Mouse (Mus musculus): ENCODE measurements around the gene G6pd2.

G6pd2 gene

DNA sequence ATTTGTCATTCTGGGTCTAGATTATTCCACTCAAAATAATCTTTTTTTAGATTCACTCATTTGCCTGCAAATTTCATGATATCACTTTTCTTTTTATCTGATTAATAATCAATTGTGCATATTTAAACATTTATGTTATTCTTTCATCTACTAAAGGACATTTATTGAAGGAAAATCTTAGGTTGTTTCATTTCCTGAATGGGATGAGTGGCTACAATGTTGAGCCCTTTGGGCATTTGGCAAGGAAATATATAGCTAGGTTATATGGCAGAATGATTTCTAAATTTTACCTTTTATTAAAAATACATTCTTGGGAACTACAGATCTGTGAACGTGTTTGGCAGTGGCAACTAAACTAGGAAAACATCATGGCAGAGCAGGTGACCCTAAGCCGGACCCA lies at the start of gene G6pd2:
TSS of gene G6pd2 (plus strand) at position 301 of the 400 bp plus-strand sequence.
- DNase-seq (ENCODE audit: low read depth, low spot score), result no peak

DNA sequence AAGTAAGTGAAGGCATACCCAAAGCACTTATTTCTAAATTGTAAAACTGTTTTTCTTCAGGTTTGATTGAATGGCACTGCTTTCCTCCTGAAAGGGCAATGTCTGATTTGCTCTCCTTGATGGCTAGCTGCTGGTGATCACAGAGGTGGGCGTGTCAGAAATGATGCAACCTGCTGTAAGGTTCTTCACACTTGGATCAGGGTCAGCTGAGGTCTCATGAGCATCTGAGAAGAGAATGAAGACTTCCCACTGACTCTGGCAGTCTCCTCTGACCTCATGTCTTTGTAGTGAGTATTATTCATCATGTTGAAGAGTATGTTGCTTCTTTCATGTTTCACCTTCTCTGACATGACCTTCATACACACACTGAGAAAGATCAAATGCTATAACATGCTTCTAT lies 44.4 kb upstream of the G6pd2 start:
- DNase-seq (ENCODE audit: low read depth, low spot score), result peak; percentile 3

DNA sequence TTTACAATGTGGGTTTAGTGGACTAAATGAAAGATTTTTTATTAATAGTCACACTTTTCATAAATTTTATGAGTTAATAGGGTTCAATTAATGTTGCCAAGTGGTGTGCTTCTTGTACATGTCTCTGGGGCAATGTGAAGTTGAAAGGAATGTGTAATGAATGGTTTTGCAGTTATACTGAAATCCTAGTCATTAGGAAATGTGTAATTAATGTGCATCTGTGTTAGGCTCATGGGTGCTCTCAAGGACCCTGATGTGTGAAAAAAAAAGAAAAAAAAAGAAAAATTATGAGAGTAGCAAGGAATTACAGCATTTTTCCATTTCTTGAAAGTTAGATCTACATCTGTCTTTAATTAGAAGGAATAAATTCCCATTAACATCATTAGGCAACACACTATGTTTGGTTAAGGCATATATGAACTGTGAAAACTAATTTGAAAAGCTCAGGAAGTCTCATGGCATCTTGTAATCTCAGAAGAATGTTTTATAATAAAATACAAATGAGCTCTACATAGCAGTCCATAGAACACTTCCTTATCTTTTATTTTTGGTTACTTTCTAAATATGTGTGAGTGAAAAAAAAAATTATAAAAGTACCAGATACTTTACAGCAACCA lies 24.4 kb downstream of the G6pd2 start:
- no peak for DNase-seq (ENCODE audit: low read depth, low spot score)

DNA sequence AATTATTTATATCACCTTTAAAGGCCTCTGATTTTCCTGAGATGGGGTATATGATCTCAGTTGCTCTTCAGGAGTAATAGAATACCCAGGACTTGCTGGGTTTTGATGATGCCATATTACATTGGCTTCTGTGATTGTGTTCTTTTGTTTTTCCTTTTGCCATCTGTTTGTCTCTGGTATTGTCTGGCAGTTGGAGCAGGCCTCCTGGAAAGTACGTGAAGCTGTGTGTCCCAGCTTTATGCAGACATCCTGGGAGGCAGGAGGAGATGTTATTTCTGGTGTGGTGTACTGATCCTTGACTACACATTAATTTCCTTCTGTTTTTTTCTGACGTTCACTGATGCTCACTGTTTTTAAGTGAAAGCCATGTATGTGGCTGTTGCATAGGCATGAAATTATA lies 35.3 kb downstream of the G6pd2 start:
- DNase-seq (ENCODE audit: low read depth, low spot score), result no peak

All from 3T3-L1 (cell line).